Mouse (Mus musculus) c-Kit-positive CD71-negative TER-119-negative erythroid progenitor cells, embryonic 14.5 days (primary cell): ENCODE data around the gene Nr1h3.

Experiments used
- DNase-seq: peaks from one replicate; pipeline ENCODE4 v3.0.0-alpha.2; 2013; ENCODE audit warnings: low read depth

The Nr1h3 gene

DNA sequence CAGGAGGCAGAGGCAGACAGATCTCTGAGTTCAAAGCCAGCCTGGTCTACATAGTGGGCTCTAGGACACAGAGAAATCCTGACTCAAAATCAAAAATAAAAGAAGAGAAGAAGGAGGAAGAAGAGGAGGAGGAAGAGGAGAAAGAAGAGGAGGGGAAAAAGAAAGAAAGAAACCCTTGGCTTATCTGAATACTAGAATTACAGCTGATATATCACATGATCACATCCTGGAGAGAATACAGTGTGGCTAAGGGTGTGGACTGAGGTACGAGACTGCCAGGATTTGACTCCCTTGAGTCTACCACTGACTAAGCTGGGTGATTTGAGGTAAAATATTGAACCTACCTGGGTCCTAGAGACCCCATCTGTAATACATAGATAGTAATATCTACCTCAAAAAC, 16.4 kb downstream of the Nr1h3 start:
- no peak for DNase-seq

DNA sequence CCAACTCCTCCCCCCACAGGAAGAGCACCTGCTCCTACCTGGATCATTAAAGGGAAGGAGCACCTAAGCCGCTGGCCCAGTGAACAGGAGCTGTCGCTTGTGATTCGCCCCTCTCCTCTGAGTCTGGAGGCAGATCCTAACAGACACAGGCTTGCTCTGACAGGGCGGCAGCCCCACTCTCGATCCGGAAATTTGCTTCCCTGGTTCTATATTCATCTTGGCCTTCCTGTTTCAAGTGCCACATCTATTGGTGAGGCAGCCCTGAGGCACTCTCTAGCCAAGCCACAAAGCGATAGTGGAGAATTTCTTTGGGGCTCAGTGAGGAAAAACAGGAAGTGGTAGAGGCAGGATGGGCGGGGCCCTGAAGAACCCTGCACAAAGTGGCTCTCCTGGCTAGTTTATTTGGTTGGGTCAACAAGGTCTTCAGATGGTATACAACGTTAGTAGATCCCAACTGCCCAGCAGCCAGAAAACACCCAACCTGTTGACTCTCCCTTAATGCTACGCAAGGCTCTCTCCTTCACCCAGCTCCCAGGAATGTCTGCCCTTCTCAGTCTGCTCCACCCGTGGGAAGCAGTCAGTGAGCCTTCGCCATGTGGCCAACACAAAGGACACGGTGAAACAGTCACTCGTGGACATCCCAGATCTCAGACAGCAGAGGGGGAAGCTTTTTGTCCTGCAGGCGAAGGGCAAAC, 18.8 kb downstream of the Nr1h3 start, which contains the start of gene Madd:
TSS of gene Madd (minus strand) at position 127 of the 695 bp plus-strand sequence.
- DNase-seq, result peak; percentile 71

DNA sequence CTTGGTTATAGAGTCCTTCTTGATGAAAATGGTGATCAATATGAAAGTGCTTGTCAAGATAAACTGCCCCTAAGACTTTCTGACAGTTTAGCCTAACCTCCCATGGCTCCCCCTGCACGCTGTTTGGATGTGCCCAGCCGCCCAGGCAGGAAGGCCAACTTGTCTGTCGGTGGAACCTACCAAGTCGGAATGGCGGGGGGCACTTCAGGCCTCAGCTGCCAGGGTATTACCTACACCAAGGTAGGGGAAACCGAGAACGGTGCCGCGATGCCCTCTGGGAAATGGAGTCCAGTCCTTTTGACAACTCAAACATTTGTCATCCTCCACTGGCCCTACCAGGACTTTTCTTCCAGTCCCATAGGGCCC, 19.5 kb downstream of the Nr1h3 start:
- peak; percentile 96 for DNase-seq

DNA sequence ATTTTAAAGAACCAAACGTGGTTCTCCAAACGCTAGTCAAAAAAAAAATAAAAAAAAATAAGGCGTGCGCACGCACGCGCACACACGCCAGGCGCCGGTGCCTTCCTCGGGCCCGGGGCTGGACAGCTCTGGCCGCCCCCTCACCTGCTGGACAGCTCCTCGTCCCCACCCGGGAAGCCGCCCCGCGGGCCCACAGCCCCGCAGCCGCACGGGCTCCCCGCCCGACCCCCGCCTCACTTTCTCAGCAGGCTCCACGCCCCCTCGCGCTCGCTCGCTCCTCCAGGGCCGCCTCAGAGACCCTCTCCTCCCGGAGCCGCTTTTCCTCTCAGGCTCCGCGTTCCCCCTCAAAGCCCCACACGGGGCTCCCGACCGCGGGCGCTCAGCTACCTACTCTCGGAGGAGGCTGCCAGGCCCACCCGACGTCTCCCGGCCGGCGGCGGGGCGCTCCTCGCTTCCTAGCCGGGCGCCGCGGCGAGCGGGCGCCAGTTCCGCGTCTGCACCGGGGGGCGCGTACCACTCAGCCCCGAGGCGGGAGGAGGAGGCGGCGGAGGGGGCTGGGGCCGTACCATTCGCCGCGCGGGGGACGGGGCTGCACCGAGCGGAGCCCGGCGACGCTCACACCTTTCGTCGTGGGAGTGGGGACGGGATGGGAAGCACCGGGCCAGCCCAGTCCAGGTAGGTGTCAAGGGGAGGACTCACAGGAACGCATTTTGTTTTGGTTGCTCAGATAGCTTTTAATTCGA, 20.1 kb downstream of the Nr1h3 start:
- no peak for DNase-seq

DNA sequence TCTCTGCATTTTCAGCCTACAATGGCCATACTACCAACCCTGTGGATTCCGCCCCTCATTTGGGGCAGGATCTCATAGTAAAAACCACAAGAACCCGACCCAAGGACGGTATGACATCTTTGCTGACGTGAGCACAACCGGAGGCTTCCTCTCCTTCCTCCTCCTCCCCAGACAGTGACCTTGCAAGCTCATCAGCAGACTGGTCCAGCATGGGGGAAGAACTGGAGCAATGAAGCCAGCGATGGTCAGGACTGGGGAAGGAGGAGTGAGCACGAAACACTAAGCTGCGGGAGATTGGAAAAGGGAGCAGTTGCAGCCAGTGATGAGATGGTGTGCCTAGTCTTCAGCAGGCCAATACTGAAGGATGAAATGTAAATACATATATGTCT, 20.6 kb downstream of the Nr1h3 start:
- no peak for DNase-seq

DNA sequence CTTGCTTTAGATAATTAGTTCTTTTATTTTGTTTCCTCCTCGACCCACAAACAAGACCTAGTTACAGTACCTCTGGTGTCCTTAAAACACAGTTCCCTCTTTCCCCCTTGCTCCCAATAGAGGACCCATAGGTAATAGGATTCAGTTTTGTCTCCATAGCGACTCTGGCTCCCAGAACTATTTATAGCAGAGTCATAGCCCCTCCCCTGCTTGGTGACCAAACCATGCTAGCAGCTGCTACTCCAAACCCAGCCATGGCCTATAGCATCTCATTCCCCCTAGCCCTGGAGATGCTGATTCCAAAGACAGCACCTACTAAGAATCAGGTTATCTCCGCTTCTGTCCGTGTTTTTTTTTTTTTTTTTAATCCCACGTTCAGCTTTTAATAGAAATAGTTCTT, 21.9 kb downstream of the Nr1h3 start:
- DNase-seq, result no peak

DNA sequence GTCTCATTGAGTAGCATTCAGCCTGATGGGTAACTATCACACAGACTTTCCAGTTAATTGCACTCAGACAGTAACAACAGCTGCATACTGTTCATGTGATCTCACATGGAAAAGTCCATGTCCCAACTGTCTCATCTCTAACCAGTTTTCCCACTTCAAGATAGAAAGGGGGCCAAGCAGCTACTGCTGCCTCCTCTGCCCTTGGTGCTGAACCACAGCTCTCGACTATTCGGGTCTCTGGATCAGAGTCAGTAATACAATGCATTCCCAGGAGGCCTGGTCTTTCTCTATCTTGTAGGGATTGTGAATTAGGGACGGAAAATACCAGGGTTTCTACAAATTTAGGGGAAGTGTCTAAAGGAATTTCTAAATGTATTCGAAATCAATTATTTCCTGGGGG, 22.8 kb downstream of the Nr1h3 start:
- DNase-seq, result no peak

DNA sequence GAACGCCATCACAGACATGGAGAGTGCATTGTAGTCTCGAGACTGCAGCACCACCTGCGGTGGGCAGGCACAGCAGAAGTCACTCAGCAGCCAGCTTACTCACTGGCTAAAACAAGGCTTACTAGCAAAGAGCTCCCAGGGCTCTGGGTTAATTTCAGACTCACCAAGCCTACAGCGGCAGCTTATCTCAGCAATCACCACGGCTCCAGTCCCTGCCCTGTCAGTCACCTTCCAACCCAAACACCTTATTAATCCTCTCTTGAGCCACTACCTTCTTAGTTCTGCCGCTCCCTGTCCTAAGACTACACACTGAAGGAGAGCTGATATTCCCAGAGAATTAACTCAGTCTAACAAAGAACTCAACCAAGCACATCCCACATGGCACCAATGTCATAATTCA, 26.4 kb downstream of the Nr1h3 start:
- DNase-seq, result no peak

DNA sequence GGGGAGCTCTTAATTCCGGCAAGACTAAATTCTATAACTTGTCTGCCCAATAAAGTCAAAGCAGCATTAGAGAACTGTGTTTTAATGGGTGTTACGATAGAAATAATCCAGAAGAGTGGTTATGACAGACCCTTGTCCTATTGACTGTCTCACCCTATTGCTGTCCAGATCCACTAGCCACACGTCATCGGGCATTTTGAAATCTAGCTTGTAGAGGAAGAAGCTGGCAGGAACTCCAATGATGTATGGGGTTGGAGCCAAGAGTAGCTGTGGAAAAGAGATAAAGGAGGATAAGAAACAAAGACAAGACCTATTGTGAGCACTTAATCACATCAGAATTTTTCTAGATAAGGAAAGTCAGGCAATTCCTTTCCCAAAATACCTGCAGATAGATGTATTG, 27.1 kb downstream of the Nr1h3 start:
- DNase-seq, result no peak

DNA sequence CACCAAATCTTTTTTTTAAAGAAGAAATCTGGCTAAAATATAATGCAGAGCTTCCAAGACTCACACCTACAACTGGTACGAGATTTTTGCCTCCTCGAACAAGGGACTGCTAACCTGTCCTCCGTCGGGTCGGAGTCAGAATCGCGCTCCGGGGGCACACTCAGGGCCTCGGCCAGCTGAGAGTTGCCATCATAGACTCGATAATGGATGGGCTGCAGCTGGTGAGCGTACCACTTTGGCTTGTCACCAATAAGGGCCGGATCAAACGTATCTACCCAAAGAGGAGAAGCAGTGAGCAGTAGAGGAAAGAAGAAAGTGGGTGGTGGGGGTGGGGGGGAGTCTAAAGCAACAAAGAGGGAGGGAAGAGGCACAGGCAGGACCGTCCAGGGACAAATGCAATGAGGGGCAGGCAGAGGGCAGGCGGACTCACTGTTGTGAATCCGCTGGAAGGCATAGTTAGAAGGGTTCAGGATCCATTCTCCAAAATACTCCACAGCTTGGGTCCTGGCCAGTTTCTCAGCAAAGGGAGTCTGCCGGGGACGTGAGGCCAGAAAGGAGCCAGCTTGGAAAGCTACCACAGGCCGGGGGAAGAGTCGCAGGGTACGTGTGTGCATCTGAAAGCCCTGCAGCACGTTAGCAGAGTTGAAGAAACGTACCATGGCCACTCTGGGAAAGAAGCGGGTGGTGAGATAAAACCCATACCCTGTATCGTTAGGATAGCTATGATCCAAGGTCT, 32.9 kb downstream of the Nr1h3 start:
- no peak for DNase-seq

DNA sequence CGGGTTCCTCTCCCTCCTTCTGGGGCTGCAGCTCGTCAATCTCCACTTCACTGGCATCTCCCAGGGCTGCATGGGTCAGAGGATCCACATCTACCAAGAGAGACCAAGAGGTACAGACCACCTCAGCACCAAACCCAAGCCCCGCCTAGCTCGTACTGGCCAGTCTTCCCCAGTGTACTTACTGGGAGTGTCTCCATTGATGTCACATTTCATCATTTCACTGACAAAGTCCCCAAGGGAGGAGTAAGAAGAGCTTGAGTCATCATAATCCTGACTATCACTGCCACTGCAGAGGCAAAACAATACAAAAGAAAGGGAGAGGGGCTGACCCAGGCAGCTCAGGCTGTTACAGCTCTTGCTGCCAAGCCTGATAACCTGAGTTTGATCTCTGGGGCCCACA, 35.0 kb downstream of the Nr1h3 start:
- DNase-seq, result no peak

DNA sequence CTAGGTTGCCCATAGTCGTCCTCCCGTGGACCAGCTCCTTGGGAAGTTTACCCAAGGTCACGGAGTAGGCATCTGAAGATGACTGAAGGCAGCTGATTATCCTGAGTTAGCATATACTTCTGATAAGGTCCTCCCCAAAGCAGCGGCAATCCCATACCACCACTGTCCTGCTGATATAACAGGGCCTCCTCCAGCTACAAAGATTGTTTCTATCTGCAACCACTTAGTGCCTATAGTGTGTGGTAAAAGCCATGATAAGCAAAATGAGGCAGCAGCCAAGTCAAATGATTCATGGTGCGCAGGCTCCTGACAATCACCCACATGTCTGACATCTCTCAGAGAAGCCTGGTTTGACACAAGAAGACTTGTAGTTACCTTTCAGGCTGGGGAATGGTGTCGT, 37.6 kb downstream of the Nr1h3 start:
- no peak for DNase-seq

DNA sequence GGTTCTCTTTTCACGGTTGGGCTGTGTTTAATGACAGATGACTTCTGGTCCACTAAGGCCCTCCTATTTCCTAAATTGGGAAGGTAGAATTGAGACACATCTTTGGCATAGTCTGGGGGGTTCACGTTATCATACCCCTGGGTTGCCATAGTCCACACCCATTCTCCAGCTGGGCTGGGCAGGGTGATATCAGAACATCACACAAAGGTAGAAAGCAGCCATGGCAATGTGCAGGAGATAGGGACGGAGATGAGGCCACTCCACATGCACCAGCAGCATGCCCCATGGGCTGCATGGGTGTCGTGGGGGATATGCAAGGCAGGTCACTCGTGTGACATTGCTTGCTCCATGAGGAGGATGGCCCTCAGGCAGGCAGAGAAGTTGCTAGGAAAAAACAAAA, 39.1 kb downstream of the Nr1h3 start:
- no peak for DNase-seq

DNA sequence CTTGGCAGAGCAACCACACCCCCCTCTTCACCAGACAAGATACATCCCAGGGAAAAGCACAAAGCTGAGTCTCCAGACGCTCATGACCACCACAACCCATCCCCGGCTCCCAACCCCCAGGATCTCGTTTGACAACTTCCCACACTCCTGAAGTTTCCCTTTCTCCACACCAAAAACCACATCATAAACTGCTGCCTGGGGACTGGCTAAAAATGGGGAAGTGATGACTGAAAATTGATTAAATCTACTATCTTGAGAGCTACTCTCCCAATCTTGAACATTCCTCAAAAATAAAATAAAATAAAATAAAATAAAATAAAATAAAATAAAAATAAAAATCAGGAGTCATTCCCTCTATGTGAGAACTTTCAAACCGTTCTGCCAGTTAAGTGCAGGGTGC, 39.7 kb downstream of the Nr1h3 start:
- DNase-seq, result no peak

DNA sequence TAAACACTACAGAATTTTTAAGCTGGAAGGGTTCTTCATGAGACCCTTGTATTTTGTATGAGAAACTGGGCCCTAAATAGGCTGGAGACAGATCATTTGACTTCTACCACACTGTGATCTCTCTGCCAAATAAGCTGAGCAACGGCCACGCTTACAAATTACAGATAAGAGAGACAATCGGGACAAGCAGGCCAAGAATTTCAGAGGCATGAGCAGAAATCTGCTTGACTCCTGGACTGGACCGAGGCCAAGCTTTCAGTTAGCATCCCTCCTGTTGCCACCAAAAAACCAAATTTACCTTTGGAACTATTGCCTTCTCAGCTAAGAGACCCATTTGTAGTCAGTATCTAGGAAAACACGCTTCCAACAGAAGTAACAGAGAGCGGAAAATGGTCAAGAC, 42.0 kb downstream of the Nr1h3 start:
- DNase-seq, result no peak

DNA sequence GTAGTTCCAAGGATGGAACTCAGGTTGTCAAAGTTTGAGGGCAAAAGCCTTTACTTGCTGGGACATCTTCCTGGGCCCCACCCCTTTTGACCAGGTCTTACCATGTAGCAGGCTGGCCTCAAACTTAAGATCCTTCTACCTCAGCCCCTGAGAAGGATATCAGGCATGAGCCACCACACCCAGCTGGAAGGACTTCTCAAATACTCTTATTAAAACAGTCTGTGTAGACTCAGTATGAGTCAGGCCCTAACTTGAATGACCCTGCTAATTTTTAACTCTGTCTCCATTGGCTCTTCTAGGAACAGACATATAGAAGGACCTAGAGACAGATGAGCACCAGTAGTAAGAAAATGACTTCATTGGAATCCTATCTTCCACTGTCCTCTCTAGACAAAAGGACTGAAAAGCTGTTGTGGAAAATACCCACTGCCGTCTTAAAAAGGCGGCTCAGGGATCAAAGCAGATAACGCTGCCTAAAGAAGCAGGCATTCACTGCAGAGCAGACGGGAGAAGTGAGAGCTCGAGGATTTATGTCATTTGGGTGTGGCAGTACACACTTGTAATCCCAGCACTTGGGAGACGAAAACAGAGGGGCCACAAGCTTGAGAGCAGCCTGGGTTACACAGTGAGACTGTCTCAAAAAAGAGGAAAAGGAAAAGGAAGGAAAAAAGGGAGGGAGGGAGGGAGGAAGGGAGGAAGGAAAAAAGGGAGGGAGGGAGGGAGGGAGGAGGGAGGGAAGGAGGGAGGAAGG, 45.5 kb downstream of the Nr1h3 start:
- no peak for DNase-seq

DNA sequence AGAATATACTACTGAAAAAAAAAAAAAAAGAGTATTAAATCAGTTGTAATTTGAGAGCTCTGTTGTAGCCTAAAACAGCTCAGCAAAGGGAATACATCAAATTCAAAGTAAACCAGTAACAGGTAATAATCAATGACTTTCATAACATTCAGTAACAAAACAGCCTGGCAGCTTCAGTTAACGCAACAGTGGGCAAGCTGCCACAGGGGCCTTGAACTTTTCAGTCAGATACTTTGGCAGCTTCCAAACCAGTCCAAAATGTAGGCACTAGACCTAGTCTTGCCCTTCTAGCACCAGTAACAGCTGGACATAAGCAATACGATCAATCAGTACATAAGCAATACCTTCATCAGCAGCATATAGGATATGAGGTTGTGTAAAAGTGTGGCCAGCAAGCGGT, 48.5 kb downstream of the Nr1h3 start:
- DNase-seq, result no peak

DNA sequence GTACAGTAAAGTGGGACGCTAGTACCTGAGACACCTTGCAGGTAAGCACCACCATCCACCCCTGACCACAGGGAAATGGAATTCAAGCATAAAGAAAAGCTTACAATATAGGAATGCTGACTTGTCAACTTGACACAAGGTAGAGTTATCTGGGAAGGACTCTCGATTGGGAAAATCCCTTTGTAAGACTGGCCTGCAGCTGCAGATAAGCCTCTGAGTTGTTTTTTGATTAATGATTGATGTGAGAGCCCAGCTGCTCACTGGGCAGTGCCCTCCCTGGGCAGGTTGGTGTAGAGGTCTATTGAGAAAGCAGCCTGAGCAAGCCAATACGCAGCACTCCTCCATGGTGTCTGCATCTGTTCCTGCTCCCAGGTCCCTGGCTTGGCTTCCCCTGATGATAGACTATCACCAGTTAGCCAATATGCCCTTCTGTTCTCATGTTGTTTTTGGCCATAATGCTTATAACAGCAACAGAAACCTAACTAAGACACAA, 49.7 kb downstream of the Nr1h3 start:
- DNase-seq, result no peak

DNA sequence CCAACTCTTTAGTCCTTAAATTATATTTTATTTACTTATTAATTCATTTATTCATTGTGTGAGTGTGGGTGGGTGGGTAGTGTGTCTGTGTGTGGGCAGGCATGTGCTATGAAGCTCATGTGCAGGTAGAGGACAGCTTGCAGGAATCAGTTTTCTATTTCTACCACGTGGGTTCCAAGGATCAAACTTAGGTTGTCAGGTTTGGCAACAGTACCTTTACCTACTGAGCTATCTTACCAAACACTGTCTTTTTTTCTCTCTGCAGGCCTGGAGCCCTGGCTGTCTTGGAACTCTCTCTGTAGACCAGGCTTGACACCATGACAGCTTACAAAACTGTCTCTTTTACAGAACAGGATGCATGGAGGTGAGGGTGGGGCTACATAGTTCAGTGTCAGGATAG, 51.3 kb downstream of the Nr1h3 start:
- no peak for DNase-seq

DNA sequence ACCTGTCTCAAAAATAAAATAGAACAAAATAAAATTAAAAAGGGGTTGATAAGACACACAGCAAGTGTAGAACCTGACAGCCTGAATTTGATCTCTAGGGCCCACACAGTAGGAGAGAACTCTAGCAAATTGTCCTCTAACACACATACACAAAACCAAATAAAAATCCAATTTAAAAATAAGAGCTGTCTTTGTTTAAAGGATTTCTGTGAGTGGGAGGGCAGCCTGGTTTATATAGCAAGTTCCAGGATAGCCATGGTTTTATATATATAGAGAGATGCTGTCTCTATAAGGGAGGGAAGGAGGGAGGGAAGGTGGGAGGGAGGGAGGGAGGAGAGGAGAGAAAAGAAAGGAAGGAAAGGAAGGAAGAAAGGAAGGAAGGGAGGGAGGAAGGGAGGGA, 54.5 kb downstream of the Nr1h3 start:
- DNase-seq, result no peak

DNA sequence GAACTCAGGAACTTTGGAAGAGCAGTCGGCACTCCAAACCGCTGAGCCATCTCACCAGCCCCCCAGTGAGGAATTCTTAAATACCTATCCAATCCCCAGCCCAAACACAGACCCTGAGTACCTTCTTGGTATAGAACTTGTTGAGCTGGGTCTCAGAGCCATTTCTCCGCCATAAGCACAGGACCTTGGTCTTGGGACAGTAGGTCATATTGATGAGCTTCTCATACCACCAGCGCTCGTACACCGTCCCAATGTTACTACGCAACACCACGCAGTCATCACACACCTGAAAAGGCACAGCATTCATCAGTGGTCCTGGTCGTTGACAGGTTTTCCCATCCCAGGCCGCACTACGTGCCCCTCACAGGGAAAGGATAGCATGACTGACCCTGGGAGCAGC, 59.2 kb downstream of the Nr1h3 start:
- no peak for DNase-seq

DNA sequence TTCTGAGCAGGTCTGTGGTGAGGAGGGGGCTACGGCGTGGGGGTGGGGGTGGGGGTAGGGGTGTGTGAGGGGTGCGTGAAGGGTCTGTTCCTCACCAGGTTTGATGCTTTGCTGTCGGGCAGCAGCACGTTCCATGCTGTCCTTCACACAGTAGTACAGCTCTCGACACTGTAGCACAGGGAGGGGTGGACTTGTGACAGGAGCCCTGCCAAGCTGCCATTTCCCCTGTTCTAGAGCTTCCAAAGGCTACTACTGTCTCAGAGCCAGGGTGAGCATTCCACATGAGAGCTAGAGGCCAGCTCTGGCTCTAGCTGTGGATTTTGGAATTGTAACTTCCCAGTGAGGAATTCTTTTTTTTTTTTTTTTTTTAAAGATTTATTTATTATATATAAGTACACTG, 59.7 kb downstream of the Nr1h3 start:
- no peak for DNase-seq
